Comparison of ENCODE assay signal across 22 mouse cellular contexts in genomic region chr4:93746326-93746725, GRCm38 (mm10).
DNase-seq lines count a peak whose midpoint lies in the region; ATAC-seq lines count a peak whose summit lies in the region.
"Had no signal": no experiment of that assay in that cellular context is flagged by ENCODE, and none has a peak within 500 bp of the region (broad histone marks: within the 10 kb centered on the region; RNA-seq: fewer than 3 reads in every experiment).

No protein-coding gene starts in this region.

- H3K9me3 ChIP-seq in kidney, embryonic 16.5 days (ENCODE audit: low read length) = no peaks in the 10 kb centered on the region
- H3K9me3 ChIP-seq: forebrain, embryonic 13.5 days; heart, embryonic 10.5 days; hindbrain, embryonic 15.5 days; limb, embryonic 15.5 days; midbrain, embryonic 12.5 days had no signal

- H3K9ac ChIP-seq in kidney, embryonic 16.5 days (replicated peaks; ENCODE audit: low read length) = no peak overlapping the region
- H3K9ac ChIP-seq: forebrain, embryonic 13.5 days; hindbrain, embryonic 15.5 days; limb, embryonic 15.5 days; liver, embryonic 14.5 days; lung, embryonic 14.5 days; midbrain, embryonic 12.5 days had no signal

- H3K27me3 ChIP-seq in kidney, embryonic 16.5 days (ENCODE audit: insufficient read depth, low read length) = no peaks in the 10 kb centered on the region
- H3K27me3 ChIP-seq: forebrain, embryonic 13.5 days; hindbrain, embryonic 15.5 days; limb, embryonic 15.5 days; midbrain, embryonic 12.5 days had no signal

- DNase-seq in adrenal gland, adult (ENCODE audit: inconsistent age in 2 of 2, low spot score in 1 of 2) = peak; percentile 71 to 85
- no peak for DNase-seq in adrenal gland, postnatal 4 days (ENCODE audit: low spot score in 2 of 2)
- DNase-seq in kidney, adult 9 months = peak; percentile 4
- peak; percentile 24 for DNase-seq in adipocyte (ENCODE audit: low spot score)
- peak; percentile 48 to 58 for DNase-seq in adrenal gland, postnatal 36 days
- no peak for DNase-seq in urinary bladder, postnatal 36 days (ENCODE audit: low spot score in 2 of 2)
- DNase-seq: cerebellum, adult 11-12 months; gastrocnemius, adult 2 months; layer of hippocampus, adult 9-11 months; lung, embryonic 14.5 days; right cerebral cortex, postnatal 14 days; spleen, adult 18-20 months; thymus, postnatal 14 days had no signal

- no peaks in the 10 kb centered on the region for H3K36me3 ChIP-seq in kidney, embryonic 16.5 days (ENCODE audit: insufficient read depth, low read length)
- H3K36me3 ChIP-seq: heart, embryonic 10.5 days; hindbrain, embryonic 15.5 days; limb, embryonic 15.5 days; midbrain, embryonic 12.5 days had no signal

- no peak overlapping the region for H3K4me3 ChIP-seq in kidney, embryonic 16.5 days (ENCODE audit: low read length)
- H3K4me3 ChIP-seq: forebrain, embryonic 13.5 days; gastrocnemius, adult 2 months; heart, embryonic 10.5 days; hindbrain, embryonic 15.5 days; left cerebral cortex, adult 2 months; limb, embryonic 15.5 days; midbrain, embryonic 12.5 days had no signal

- no peaks in the 10 kb centered on the region for H3K4me1 ChIP-seq in kidney, embryonic 16.5 days (ENCODE audit: insufficient read depth, low read length)
- H3K4me1 ChIP-seq: forebrain, embryonic 13.5 days; heart, embryonic 10.5 days; hindbrain, embryonic 15.5 days; limb, embryonic 15.5 days; midbrain, embryonic 12.5 days had no signal

- WGBS in kidney, embryonic 16.5 days = 25% methylated on average over 2 of the region's 2 CpGs

- no peak overlapping the region for H3K27ac ChIP-seq in kidney, embryonic 16.5 days (ENCODE audit: low read length)
- H3K27ac ChIP-seq: forebrain, embryonic 13.5 days; gastrocnemius, adult 2 months; heart, embryonic 10.5 days; hindbrain, embryonic 15.5 days; left cerebral cortex, adult 2 months; limb, embryonic 15.5 days; liver, embryonic 14.5 days; midbrain, embryonic 12.5 days had no signal

- no peak overlapping the region for H3K4me2 ChIP-seq in kidney, embryonic 16.5 days (replicated peaks; ENCODE audit: low read depth, low read length)
- H3K4me2 ChIP-seq: forebrain, embryonic 13.5 days; hindbrain, embryonic 15.5 days; limb, embryonic 15.5 days; lung, embryonic 14.5 days; midbrain, embryonic 12.5 days had no signal

- ATAC-seq in kidney, embryonic 16.5 days (ENCODE audit: low FRiP score, low TSS enrichment) = no peak
- ATAC-seq: forebrain, embryonic 13.5 days; intestine, embryonic 16.5 days had no signal

Comparison
In these comparisons a context has a peak if more than half of its experiments do, and no peak if none do; other contexts are left out.
1. DNase-seq: peak in adrenal gland, adult (2 of 2), kidney, adult 9 months (single experiment), adipocyte (single experiment) and adrenal gland, postnatal 36 days (2 of 2); none in adrenal gland, postnatal 4 days (0 of 2) and urinary bladder, postnatal 36 days (0 of 2).